Mouse (Mus musculus): Measurements from ENCODE around the gene Gpx4. TPM values are rescaled to one million over a fixed set of nuclear protein-coding genes. Genes with fewer than 3 reads are reported as not detected.
A peak's percentile ranks its signal among the peaks of the same experiment; 100 is the strongest.

Gene Gpx4
- polyA plus RNA-seq, 1 experiment from 2014 or later = 534 TPM

DNA sequence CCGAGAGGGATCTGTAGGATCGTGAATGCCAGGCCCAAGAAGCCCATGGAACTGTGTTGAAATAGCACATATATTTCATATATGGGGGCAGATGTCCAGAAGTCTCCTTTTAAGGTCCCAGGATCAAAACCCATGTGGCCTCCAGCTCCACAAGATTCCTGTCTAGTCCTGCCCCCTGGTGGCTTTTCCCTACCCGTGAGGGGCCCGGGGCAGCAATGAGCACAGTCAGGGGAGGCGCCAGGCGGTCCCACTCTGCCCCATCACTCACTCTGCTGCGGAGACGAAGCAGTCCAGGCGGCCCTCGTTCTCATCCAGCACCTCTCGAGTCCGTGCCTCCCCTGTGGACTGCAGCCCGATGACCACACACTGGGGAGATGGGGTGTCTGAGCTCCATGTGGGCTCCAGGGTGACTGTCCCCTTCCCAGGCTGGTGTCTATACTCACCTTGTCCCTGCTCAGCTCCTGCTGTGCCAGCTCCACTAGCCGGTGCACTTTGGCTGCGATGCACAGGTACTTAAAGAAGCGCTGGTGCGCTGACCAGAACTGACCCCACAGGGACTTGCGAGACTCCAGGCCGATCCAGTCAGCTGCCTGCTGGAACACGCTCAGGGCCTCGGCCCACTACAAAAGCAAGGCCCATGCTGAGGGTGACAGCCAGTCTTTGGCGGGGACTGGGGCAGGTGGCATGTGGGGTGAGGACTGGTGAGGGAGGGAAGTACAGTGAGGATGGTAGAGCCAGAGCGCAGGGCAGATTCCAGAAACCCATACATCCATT, 17.1 kb downstream of the Gpx4 start:
- H3K4me2 ChIP-seq (ENCODE audit: low read depth, severe bottlenecking) = no peak overlapping the region
- H3K36me3 ChIP-seq (ENCODE audit: control insufficient read depth, insufficient read depth, low read length) = peaks cover 9% of the 10 kb centered on the region
- H3K9me3 ChIP-seq (ENCODE audit: control insufficient read depth, low read length) = no peaks in the 10 kb centered on the region
- ATAC-seq (ENCODE audit: insufficient number of reproducible peaks, low FRiP score, low TSS enrichment, low read depth) (no peak), DNase-seq (ENCODE audit: low spot score) (no peak)
- no peak overlapping the region for H3K27ac ChIP-seq (replicated peaks; ENCODE audit: low read depth, low read length)
- no peak overlapping the region for H3K9ac ChIP-seq (ENCODE audit: low read length)
- no peak overlapping the region for H3K4me3 ChIP-seq (ENCODE audit: low read depth, low read length)
- H3K4me1 ChIP-seq (ENCODE audit: control insufficient read depth, insufficient read depth, low read length) = no peaks in the 10 kb centered on the region
- WGBS = 75% methylated on average over 23 of the region's 23 CpGs
- no peaks in the 10 kb centered on the region for H3K27me3 ChIP-seq (ENCODE audit: control insufficient read depth, insufficient read depth, low read length)

DNA sequence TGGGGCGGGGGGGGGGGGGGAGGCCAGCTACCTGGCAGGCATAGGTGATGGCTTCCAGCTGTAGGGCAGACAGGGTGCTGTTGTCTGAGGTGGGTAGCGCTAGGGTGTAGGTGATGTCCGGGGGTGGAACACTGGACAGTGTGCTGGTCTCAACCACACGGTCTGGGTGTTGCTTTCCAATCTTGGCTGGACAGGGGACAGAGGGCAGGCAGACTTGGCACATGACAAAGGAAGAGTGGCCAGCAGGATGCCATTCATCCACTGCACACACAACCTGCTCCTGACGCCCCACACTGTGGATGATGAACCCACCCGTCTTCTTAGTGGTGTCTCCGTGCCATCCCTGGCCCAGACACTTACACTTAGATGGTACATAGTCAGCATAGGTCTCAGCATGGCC, 22.3 kb downstream of the Gpx4 start:
- Histone ChIP-seq H3K36me3 (ENCODE audit: control insufficient read depth, insufficient read depth, low read length) (no peaks in the 10 kb centered on the region; the same call in 1 of the 2 replicates), H3K4me2 (ENCODE audit: low read depth, severe bottlenecking) (no peak overlapping the region), H3K9me3 (ENCODE audit: control insufficient read depth, low read length) (no peaks in the 10 kb centered on the region), H3K27me3 (ENCODE audit: control insufficient read depth, insufficient read depth, low read length) (no peaks in the 10 kb centered on the region), H3K4me1 (ENCODE audit: control insufficient read depth, insufficient read depth, low read length) (peaks cover 6% of the 10 kb centered on the region; the same call in 1 of the 2 replicates), H3K4me3 (ENCODE audit: low read depth, low read length) (no peak overlapping the region), H3K9ac (ENCODE audit: low read length) (no peak overlapping the region), H3K27ac (replicated peaks; ENCODE audit: low read depth, low read length) (no peak overlapping the region)
- ATAC-seq (ENCODE audit: insufficient number of reproducible peaks, low FRiP score, low TSS enrichment, low read depth) (no peak), DNase-seq (ENCODE audit: low spot score) (no peak)
- WGBS = 96% methylated on average over 6 of the region's 7 CpGs

DNA sequence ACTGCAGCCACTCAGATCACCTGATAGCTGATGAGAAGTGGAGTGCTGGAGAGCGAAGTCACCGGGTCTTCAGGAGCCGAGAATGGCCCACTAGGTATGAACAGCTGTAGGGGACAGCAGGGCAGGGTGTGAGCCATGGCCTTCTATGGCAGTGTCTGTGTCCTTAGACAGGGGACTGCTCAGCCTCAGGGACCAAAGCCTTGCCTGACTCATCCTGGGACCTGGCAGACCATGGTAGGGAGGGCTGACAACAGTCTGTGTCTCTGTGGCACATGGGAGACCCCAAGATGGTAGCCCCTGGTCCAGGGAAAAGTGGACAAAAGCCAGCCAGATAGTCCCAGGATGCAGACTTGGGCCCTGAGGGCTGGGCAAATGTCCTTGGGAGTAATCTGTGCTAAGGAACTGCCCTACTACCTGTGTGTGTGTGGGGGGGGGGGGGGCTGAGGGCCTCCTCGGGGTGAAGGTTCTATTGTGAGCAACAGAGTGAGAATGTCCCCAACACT, 23.0 kb downstream of the Gpx4 start:
- H3K4me2 ChIP-seq (ENCODE audit: low read depth, severe bottlenecking) = no peak overlapping the region
- no peak overlapping the region for H3K4me3 ChIP-seq (ENCODE audit: low read depth, low read length)
- no peak overlapping the region for H3K9ac ChIP-seq (ENCODE audit: low read length)
- H3K36me3 ChIP-seq (ENCODE audit: control insufficient read depth, insufficient read depth, low read length) = no peaks in the 10 kb centered on the region; the same call in 1 of the 2 replicates
- H3K9me3 ChIP-seq (ENCODE audit: control insufficient read depth, low read length) = no peaks in the 10 kb centered on the region
- ATAC-seq (ENCODE audit: insufficient number of reproducible peaks, low FRiP score, low TSS enrichment, low read depth) = no peak
- H3K4me1 ChIP-seq (ENCODE audit: control insufficient read depth, insufficient read depth, low read length) = peaks cover 8% of the 10 kb centered on the region
- no peaks in the 10 kb centered on the region for H3K27me3 ChIP-seq (ENCODE audit: control insufficient read depth, insufficient read depth, low read length)
- no peak overlapping the region for H3K27ac ChIP-seq (replicated peaks; ENCODE audit: low read depth, low read length)
- WGBS = 92% methylated on average over 3 of the region's 4 CpGs
- DNase-seq (ENCODE audit: low spot score) = no peak

DNA sequence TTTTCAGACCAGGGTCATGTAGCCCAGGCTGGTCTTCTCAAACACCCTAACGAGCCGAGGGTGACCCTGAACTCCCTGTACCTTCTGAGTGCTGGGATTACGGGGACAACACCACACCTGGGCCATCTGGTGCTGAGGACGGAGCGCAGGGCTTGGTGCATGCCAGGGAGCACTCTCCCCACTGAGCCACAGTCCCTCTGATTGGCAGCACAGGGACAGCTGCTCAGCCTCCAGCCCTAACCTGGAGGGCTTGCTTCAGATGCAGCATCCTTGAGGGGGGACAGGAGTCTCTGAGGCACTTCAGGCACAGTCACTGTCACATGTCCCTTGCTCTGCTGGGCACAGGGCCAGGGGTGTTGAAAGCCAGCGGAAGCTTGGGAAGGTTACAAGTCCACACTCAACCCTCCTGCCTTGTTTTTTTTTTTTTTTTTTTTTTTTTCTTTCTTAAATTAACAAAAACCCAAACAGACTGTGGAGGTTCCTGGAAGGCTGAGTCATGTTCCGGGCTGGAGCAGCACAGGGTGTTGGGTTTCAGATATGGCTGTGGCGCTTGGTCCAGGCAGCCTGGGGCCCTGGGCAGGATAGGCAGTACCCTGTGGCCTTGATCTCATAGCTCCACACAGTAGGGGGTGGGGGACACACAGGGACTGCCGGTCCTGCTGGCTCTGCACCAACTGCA, 24.0 kb downstream of the Gpx4 start:
- ATAC-seq (ENCODE audit: insufficient number of reproducible peaks, low FRiP score, low TSS enrichment, low read depth) = no peak
- Histone ChIP-seq H3K36me3 (ENCODE audit: control insufficient read depth, insufficient read depth, low read length) (no peaks in the 10 kb centered on the region; the same call in 1 of the 2 replicates), H3K4me3 (ENCODE audit: low read depth, low read length) (no peak overlapping the region), H3K9me3 (ENCODE audit: control insufficient read depth, low read length) (no peaks in the 10 kb centered on the region), H3K4me2 (ENCODE audit: low read depth, severe bottlenecking) (no peak overlapping the region), H3K4me1 (ENCODE audit: control insufficient read depth, insufficient read depth, low read length) (peaks cover 15% of the 10 kb centered on the region), H3K27me3 (ENCODE audit: control insufficient read depth, insufficient read depth, low read length) (no peaks in the 10 kb centered on the region), H3K27ac (replicated peaks; ENCODE audit: low read depth, low read length) (peak overlapping the region; percentile 62), H3K9ac (ENCODE audit: low read length) (0 out of 2 replicates have a peak overlapping the region, but pooled peaks have one; percentile 27)
- DNase-seq (ENCODE audit: low spot score) = no peak
- WGBS = 56% methylated on average over 9 of the region's 9 CpGs

DNA sequence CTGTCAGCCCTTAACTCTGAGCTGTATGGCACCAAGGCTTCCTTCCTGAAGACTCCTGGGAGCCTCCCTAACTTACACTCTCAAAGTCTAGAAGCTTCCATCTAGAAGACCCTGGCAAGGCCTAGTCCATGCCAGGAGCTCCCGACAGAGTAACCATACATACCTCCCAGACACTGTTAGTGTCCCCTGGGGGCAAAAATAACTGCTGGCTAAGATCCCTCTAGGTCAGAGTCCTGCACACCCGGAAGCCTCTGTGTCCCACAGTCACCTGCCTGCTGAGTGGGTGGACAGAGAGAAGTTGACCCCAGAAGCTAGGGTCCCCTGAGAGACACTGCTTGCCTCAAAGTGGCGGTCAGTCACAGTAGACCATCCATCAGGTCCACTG, 24.5 kb downstream of the Gpx4 start:
- Histone ChIP-seq H3K27me3 (ENCODE audit: control insufficient read depth, insufficient read depth, low read length) (no peaks in the 10 kb centered on the region), H3K36me3 (ENCODE audit: control insufficient read depth, insufficient read depth, low read length) (no peaks in the 10 kb centered on the region; the same call in 1 of the 2 replicates), H3K4me1 (ENCODE audit: control insufficient read depth, insufficient read depth, low read length) (peaks cover 15% of the 10 kb centered on the region), H3K27ac (replicated peaks; ENCODE audit: low read depth, low read length) (peak overlapping the region; percentile 62), H3K9me3 (ENCODE audit: control insufficient read depth, low read length) (no peaks in the 10 kb centered on the region), H3K4me2 (ENCODE audit: low read depth, severe bottlenecking) (no peak overlapping the region), H3K4me3 (ENCODE audit: low read depth, low read length) (no peak overlapping the region), H3K9ac (ENCODE audit: low read length) (0 out of 2 replicates have a peak overlapping the region, but pooled peaks have one; percentile 27)
- ATAC-seq (ENCODE audit: insufficient number of reproducible peaks, low FRiP score, low TSS enrichment, low read depth) (no peak), DNase-seq (ENCODE audit: low spot score) (no peak)
- WGBS = 76% methylated on average over 3 of the region's 3 CpGs

DNA sequence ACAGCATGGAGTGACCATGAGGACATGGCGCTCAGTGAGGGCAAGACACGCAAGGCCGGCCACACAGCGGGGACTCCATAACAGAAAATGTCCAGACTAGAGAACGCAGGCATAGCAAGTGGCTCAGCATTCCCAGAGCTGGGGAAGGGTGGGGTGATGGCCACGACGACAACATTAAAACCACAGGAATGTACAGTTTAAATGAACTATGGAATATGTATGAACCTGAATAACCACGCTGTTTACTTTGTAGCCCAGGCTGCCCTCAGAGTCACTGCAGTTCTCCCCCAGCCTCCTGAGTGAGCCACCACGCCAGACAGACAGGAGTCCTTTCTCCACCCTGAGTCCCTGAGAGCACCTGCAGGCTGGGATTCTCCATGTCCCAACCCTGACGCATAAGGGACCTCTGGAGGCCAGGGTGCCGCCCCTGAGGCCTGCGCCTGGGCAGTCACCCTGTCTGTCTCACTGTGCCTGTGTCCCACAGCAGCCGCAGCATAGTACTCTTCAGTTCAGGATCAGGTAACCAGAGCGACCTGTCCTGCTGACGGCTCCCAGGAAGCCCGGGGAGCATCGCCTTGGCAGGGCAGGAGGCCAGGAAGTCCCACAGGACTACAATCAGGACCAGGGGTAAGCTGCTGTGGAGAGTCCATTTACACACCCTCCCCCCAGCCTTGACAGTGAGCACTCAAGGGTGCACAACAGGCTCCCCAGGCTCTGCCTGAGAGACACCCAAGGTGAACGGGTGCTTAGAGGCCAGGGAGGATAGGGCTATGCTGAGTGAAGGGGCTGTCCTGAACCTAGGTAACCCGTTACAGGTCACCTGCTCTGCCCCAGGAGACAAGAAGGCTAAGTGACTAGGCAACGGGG, 25.9 kb downstream of the Gpx4 start:
- Histone ChIP-seq H3K36me3 (ENCODE audit: control insufficient read depth, insufficient read depth, low read length) (no peaks in the 10 kb centered on the region; the same call in 1 of the 2 replicates), H3K9me3 (ENCODE audit: control insufficient read depth, low read length) (no peaks in the 10 kb centered on the region), H3K27me3 (ENCODE audit: control insufficient read depth, insufficient read depth, low read length) (no peaks in the 10 kb centered on the region), H3K4me3 (ENCODE audit: low read depth, low read length) (no peak overlapping the region), H3K27ac (replicated peaks; ENCODE audit: low read depth, low read length) (no peak overlapping the region), H3K9ac (ENCODE audit: low read length) (no peak overlapping the region), H3K4me2 (ENCODE audit: low read depth, severe bottlenecking) (no peak overlapping the region), H3K4me1 (ENCODE audit: control insufficient read depth, insufficient read depth, low read length) (peaks cover 15% of the 10 kb centered on the region)
- DNase-seq (ENCODE audit: low spot score) (no peak), ATAC-seq (ENCODE audit: insufficient number of reproducible peaks, low FRiP score, low TSS enrichment, low read depth) (no peak)
- 86% methylated on average over 20 of the region's 20 CpGs for WGBS

DNA sequence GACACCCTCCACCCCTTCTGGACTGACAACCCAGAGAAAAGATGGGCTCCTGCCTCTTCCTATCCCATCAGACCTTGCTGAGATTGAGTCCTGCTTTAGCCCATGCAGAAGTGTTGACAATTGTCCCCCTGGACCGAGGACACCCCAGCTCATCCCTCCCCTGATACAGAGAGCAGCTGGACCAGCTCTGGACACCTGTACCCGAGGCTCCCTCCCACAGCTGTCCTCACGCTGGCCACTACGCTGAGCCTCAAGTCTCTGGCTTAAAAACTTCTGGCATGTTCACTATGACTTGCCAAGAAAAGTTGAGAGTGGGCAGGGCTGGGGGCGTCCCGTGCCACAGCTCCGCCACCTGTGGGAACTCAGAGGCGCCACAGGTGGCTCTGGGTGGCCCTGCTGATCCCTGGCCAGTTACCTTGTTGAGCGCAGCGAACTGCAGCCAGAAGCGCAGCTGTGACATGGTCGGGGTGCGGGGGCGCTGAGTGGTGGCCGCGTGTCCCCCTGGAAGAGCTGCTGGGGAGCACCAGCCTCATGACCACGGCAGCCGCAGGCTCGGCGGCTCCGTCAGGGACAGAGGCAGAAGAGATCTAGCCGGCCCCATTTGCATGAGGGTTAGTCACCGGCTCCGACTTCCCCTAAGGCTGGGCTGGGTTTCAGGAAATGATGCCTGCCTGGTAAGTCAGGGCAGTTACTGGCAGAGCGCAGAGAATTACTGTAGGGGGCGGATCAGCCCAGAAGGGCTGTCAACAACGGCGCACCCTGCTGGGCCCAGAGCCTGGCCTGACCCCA, 28.0 kb downstream of the Gpx4 start:
- Histone ChIP-seq H3K4me2 (ENCODE audit: low read depth, severe bottlenecking) (peak overlapping the region; percentile 31), H3K9me3 (ENCODE audit: control insufficient read depth, low read length) (no peaks in the 10 kb centered on the region), H3K4me3 (ENCODE audit: low read depth, low read length) (no peak overlapping the region; the same call in 1 of the 2 replicates), H3K36me3 (ENCODE audit: control insufficient read depth, insufficient read depth, low read length) (peaks cover 3% of the 10 kb centered on the region), H3K9ac (ENCODE audit: low read length) (peak overlapping the region; percentile 43), H3K4me1 (ENCODE audit: control insufficient read depth, insufficient read depth, low read length) (peaks cover 15% of the 10 kb centered on the region), H3K27ac (replicated peaks; ENCODE audit: low read depth, low read length) (no peak overlapping the region), H3K27me3 (ENCODE audit: control insufficient read depth, insufficient read depth, low read length) (no peaks in the 10 kb centered on the region)
- DNase-seq (ENCODE audit: low spot score) = peak; percentile 44
- ATAC-seq (ENCODE audit: insufficient number of reproducible peaks, low FRiP score, low TSS enrichment, low read depth) = no peak
- WGBS = 15% methylated on average over 28 of the region's 28 CpGs

Data from limb, embryonic 11.5 days (tissue).